Mouse (Mus musculus) cortical plate, adult 2 months (tissue): ENCODE measurements around the gene Gm28635. TPM values are rescaled to one million over a fixed set of nuclear protein-coding genes. Genes with fewer than 3 reads are reported as not detected.
"Not testable (repeated sequence)": the region's sequence is repeated elsewhere in the genome, so short reads cannot be mapped to it uniquely, and the experiment has no call there.

Experiments used
- H3K27ac ChIP-seq: fragments of 200-500 bp; 2 replicates; pipeline ENCODE4 v1.5.1; 2012; ENCODE audit warnings: low read length, control low read depth, inconsistent platforms; ENCODE audit not compliant: insufficient read depth
- H3K4me1 ChIP-seq: fragments of 200-500 bp; 2 replicates; pipeline ENCODE4 v1.6.1; 2011; ENCODE audit warnings: low read length; ENCODE audit not compliant: control insufficient read depth, insufficient read depth
- H3K4me3 ChIP-seq: fragments of 200-500 bp; 2 replicates; pipeline ENCODE4 v1.5.1; 2011; ENCODE audit warnings: mild to moderate bottlenecking, low read length, control low read depth; ENCODE audit not compliant: insufficient read depth
- CTCF ChIP-seq: fragments of 200-500 bp; IDR thresholded peaks from 2 replicates; pipeline ENCODE4 v1.5.1; 2011; ENCODE audit warnings: mild to moderate bottlenecking, control low read depth, low read length; ENCODE audit not compliant: insufficient read depth; ENCODE audit errors: extremely low read depth
- POLR2A ChIP-seq: fragments of 200-500 bp; IDR thresholded peaks from 2 replicates; pipeline ENCODE4 v1.6.1; 2011; ENCODE audit warnings: mild to moderate bottlenecking, low read length, control low read depth; ENCODE audit not compliant: insufficient read depth; ENCODE audit errors: extremely low read depth
- polyA plus RNA-seq: library from polyadenylated mRNA; depleted of rRNA; stranded (reverse); fragments of >200 nt; gene quantifications from 2 replicates; pipeline ENCODE4 v1.2.3, GENCODE M21; 2012

Gene Gm28635
- polyA plus RNA-seq, 1 experiment: not detected

GRCm38 (mm10) chr2:84703497-84703896, 25.7 kb upstream of the Gm28635 start:
- TF ChIP-seq POLR2A: no peak
- no peak for TF ChIP-seq CTCF
- no peak overlapping the region for H3K4me3 ChIP-seq
- H3K27ac ChIP-seq: no peak overlapping the region
- peaks cover 1% of the 10 kb centered on the region; the same call in 1 of the 2 replicates for H3K4me1 ChIP-seq

GRCm38 (mm10) chr2:84695007-84695695, 17.3 kb upstream of the Gm28635 start:
- Histone ChIP-seq H3K27ac (no peak overlapping the region), H3K4me1 (no peaks in the 10 kb centered on the region), H3K4me3 (no peak overlapping the region)
- TF ChIP-seq POLR2A (no peak), CTCF (no peak)

GRCm38 (mm10) chr2:84690050-84690449, 12.2 kb upstream of the Gm28635 start:
- Histone ChIP-seq H3K4me1 (no peaks in the 10 kb centered on the region), H3K27ac (no peak overlapping the region), H3K4me3 (no peak overlapping the region)
- no peak for TF ChIP-seq CTCF
- TF ChIP-seq POLR2A: no peak

DNA sequence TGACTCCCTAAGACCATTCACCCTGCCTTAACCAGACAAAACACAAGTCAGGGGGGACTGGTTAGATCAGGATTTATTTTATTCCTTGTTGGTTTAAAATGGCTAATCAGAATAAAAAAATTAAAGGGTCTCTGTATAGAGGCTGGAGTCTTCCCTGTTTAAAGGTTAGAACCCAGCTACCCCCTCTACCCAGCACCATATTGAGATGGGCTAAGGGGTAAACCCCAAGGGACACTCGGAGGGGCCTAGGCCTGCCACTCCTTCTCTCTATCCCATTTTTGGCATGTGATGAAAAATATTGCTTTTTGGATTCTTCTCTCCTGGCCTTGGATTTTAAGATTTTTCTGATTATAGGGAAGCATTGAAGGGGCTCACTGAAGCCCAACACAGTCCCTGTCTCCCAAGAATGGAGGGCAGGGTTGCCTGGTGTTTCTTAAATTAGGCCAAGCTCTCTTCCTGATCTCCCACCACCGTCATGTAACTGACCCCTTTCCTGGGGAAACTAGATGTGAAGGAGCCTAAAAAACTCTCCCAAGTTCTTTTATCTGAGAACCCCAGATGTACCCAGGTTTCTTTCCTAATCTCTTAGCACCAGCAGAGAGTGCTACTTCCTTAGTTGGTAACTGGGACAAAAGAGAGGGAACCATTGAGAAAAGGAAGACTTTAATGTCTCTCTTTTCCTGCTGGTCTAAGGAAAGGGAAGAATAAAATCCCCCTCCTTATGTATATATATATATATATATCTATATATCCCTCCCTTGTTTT, 10.4 kb upstream of the Gm28635 start:
- no peaks in the 10 kb centered on the region for H3K4me1 ChIP-seq
- no peak overlapping the region for H3K4me3 ChIP-seq
- TF ChIP-seq CTCF: no peak
- no peak for TF ChIP-seq POLR2A
- H3K27ac ChIP-seq: no peak overlapping the region

GRCm38 (mm10) chr2:84682605-84683183, 4.9 kb upstream of the Gm28635 start:
- Histone ChIP-seq H3K27ac (no peak overlapping the region), H3K4me1 (peaks cover 1% of the 10 kb centered on the region; the same call in 1 of the 2 replicates), H3K4me3 (no peak overlapping the region)
- TF ChIP-seq CTCF (no peak), POLR2A (no peak)

- Histone ChIP-seq H3K4me3 (peak within 1 kb of the TSS; percentile 98), H3K4me1 (peaks cover 4% of the 10 kb centered on the region; the same call in 1 of the 2 replicates), H3K27ac (no peak within 1 kb of the TSS)
- TF ChIP-seq CTCF (no peak), POLR2A (no peak)
These were observed 1.2 kb upstream of the Gm28635 start, which contains the start of gene Tmx2 for GRCm38 (mm10) chr2:84679016-84679415. Gene Tmx2, minus strand, starts transcription at chr2:84679140.

GRCm38 (mm10) chr2:84677270-84677967, 422 bp downstream of the Gm28635 start:
- H3K27ac ChIP-seq: no peak overlapping the region
- peak overlapping the region; percentile 98 for H3K4me3 ChIP-seq
- no peak for TF ChIP-seq POLR2A
- 0 out of 2 replicates have a peak, but pooled peaks have one; percentile 13 for TF ChIP-seq CTCF
- H3K4me1 ChIP-seq: peaks cover 4% of the 10 kb centered on the region; the same call in 1 of the 2 replicates

GRCm38 (mm10) chr2:84671535-84671934, 6.3 kb downstream of the Gm28635 start:
- H3K27ac ChIP-seq, H3K4me1 ChIP-seq, H3K4me3 ChIP-seq: not testable (repeated sequence)

DNA sequence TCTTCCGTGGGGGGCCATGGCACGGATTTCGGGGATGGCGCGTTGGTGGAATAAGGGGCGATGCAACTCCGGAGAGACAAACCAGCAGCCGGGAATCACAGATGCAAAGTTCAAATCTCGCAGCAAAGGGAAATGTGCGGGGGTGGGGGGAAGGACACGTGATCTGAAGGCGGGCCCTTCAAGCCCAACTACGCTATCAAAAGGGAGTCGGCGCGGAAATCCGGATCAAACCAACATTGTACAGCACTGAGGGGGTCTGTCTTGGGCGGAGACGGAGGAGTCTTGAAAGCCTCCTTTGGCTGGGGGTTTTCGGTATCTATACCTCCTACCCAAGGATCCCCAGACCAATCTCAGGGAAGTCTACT, 7.3 kb downstream of the Gm28635 start, which contains the start of gene Selenoh:
Selenoh (minus strand) TSS at position 202 of the 365 bp plus-strand sequence.
- H3K27ac ChIP-seq: peak within 1 kb of the TSS; percentile 31; the same call in 1 of the 2 replicates
- TF ChIP-seq CTCF (no peak), POLR2A (peak; percentile 74)
- peaks cover 2% of the 10 kb centered on the region; the same call in 1 of the 2 replicates for H3K4me1 ChIP-seq
- H3K4me3 ChIP-seq: peak within 1 kb of the TSS; percentile 86
